ENCODE assay signal across 8 mouse cellular contexts in the genomic region with DNA sequence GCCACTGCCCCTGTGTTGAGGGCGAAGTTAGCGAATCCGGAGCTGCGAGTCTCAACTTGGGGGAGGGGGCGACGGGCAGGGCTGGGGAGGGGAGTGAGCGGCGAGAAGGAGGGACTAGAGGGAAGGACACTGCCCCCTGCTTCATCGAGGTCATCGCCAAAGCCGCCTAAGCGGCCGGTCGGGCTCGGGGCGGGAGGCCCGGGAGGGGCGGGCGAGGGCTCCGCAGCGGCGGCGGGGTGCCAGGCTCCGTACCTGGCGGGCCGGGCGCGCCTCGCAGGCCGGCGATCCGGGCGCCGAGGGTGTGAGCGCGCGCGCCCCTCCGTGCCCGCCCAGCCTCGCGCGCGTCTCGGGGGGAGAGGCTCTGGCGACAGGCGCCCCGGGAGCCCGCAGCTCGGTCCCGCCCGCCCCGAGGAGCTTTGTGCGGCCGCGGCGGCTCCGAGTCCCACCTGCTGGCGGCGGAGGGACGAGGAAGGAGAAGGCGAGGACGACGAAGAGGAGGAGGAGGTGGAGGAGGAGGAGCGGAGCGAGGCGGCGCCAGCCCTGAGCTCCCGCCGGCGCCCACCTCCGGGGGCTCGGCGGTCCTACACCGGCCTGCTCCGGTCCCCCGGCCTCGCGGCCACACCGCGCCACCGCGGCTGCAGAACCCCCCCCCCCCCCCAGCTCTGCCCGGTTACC. TPM values are rescaled to one million over a fixed set of nuclear protein-coding genes. Genes with fewer than 3 reads are reported as not detected.
DNase-seq lines count a peak whose midpoint lies in the region; ATAC-seq and TF ChIP-seq lines count a peak whose summit lies in the region.

Grip1 (plus strand) TSS at position 400 of the 675 bp plus-strand sequence.

- H3K9me3 ChIP-seq in heart, embryonic 11.5 days (replicated peaks; ENCODE audit: control insufficient read depth, low read length), result no peaks in the 10 kb centered on the region
- H3K9me3 ChIP-seq in forebrain, embryonic 14.5 days (replicated peaks; ENCODE audit: control insufficient read depth, low read length), result no peaks in the 10 kb centered on the region
- no peaks in the 10 kb centered on the region for H3K9me3 ChIP-seq in intestine, postnatal 0 days (ENCODE audit: control insufficient read depth)
- no peaks in the 10 kb centered on the region for H3K9me3 ChIP-seq in limb, embryonic 11.5 days (ENCODE audit: control insufficient read depth, low read length)
- H3K9me3 ChIP-seq in midbrain, embryonic 14.5 days (ENCODE audit: control insufficient read depth, low read length), result no peaks in the 10 kb centered on the region

- 1% methylated on average over 71 of the region's 84 CpGs for WGBS in heart, embryonic 11.5 days (ENCODE audit: insufficient replicate concordance)
- WGBS in forebrain, embryonic 14.5 days, result under 1% methylated on average over 31 of the region's 84 CpGs
- WGBS in intestine, postnatal 0 days, result under 1% methylated on average over 66 of the region's 84 CpGs
- WGBS in limb, embryonic 11.5 days, result under 1% methylated on average over 38 of the region's 84 CpGs
- under 1% methylated on average over 75 of the region's 84 CpGs for WGBS in midbrain, embryonic 14.5 days

- 0 out of 2 replicates have a peak, but pooled peaks cover 5% of the 10 kb centered on the region for H3K27me3 ChIP-seq in heart, embryonic 11.5 days (ENCODE audit: control insufficient read depth, insufficient read depth, low read length)
- H3K27me3 ChIP-seq in forebrain, embryonic 14.5 days (replicated peaks; ENCODE audit: control insufficient read depth, insufficient read depth, low read length), result no peaks in the 10 kb centered on the region
- H3K27me3 ChIP-seq in intestine, postnatal 0 days (replicated peaks; ENCODE audit: control insufficient read depth, insufficient read depth, low read length), result peaks cover 10% of the 10 kb centered on the region; the same call in 1 of the 2 replicates
- H3K27me3 ChIP-seq in limb, embryonic 11.5 days (ENCODE audit: control insufficient read depth, insufficient read depth, low read length), result no peaks in the 10 kb centered on the region
- no peaks in the 10 kb centered on the region for H3K27me3 ChIP-seq in midbrain, embryonic 14.5 days (ENCODE audit: control insufficient read depth, insufficient read depth, low read length)

- H3K27ac ChIP-seq in heart, embryonic 11.5 days (ENCODE audit: low read depth, low read length), result peak within 1 kb of the TSS; percentile 70
- H3K27ac ChIP-seq in brown adipose tissue, adult 24 weeks (replicated peaks; ENCODE audit: low read depth, low read length), result no peak within 1 kb of the TSS
- peak within 1 kb of the TSS; percentile 84 for H3K27ac ChIP-seq in forebrain, embryonic 14.5 days (ENCODE audit: low read depth, low read length)
- no peak within 1 kb of the TSS for H3K27ac ChIP-seq in intestine, postnatal 0 days (ENCODE audit: low read depth, low read length)
- H3K27ac ChIP-seq in limb, embryonic 11.5 days (replicated peaks; ENCODE audit: low read depth, low read length), result peak within 1 kb of the TSS; percentile 64
- peak within 1 kb of the TSS; percentile 88 for H3K27ac ChIP-seq in midbrain, embryonic 14.5 days (replicated peaks; ENCODE audit: low read depth, low read length)

- H3K9ac ChIP-seq in heart, embryonic 11.5 days (ENCODE audit: low read depth, low read length), result peak within 1 kb of the TSS; percentile 85
- H3K9ac ChIP-seq in forebrain, embryonic 14.5 days (ENCODE audit: low read length), result peak within 1 kb of the TSS; percentile 81
- H3K9ac ChIP-seq in intestine, postnatal 0 days (ENCODE audit: low read depth, low read length), result peak within 1 kb of the TSS; percentile 51
- H3K9ac ChIP-seq in limb, embryonic 11.5 days (ENCODE audit: low read length), result peak within 1 kb of the TSS; percentile 63
- peak within 1 kb of the TSS; percentile 84 for H3K9ac ChIP-seq in midbrain, embryonic 14.5 days (replicated peaks; ENCODE audit: low read length)

- peak; percentile 29 for TF ChIP-seq CTCF in intestine, postnatal 0 days (IDR thresholded peaks at IDR 0.05; ENCODE audit: low read depth)

- peak within 1 kb of the TSS; percentile 94 for H3K4me2 ChIP-seq in heart, embryonic 11.5 days
- peak within 1 kb of the TSS; percentile 97 for H3K4me2 ChIP-seq in forebrain, embryonic 14.5 days (ENCODE audit: low read length)
- H3K4me2 ChIP-seq in intestine, postnatal 0 days (replicated peaks; ENCODE audit: low read depth), result peak within 1 kb of the TSS; percentile 100
- H3K4me2 ChIP-seq in limb, embryonic 11.5 days (ENCODE audit: low read depth, severe bottlenecking), result peak within 1 kb of the TSS; percentile 95
- H3K4me2 ChIP-seq in midbrain, embryonic 14.5 days (ENCODE audit: low read length), result peak within 1 kb of the TSS; percentile 94

- H3K4me1 ChIP-seq in heart, embryonic 11.5 days (ENCODE audit: control insufficient read depth, insufficient read depth, low read length), result peaks cover 3% of the 10 kb centered on the region; the same call in 1 of the 2 replicates
- H3K4me1 ChIP-seq in brown adipose tissue, adult 24 weeks (ENCODE audit: control insufficient read depth, insufficient read depth, insufficient read length, low read length), result peaks cover 2% of the 10 kb centered on the region; the same call in 1 of the 2 replicates
- peaks cover 11% of the 10 kb centered on the region for H3K4me1 ChIP-seq in forebrain, embryonic 14.5 days (ENCODE audit: control insufficient read depth, insufficient read depth, low read length)
- H3K4me1 ChIP-seq in intestine, postnatal 0 days (replicated peaks; ENCODE audit: control insufficient read depth, insufficient read depth, low read length), result peaks cover 5% of the 10 kb centered on the region; the same call in 1 of the 2 replicates
- peaks cover 8% of the 10 kb centered on the region for H3K4me1 ChIP-seq in limb, embryonic 11.5 days (ENCODE audit: control insufficient read depth, insufficient read depth, low read length)
- H3K4me1 ChIP-seq in midbrain, embryonic 14.5 days (ENCODE audit: control insufficient read depth, insufficient read depth, low read length), result peaks cover 18% of the 10 kb centered on the region

- H3K4me3 ChIP-seq in heart, embryonic 11.5 days (ENCODE audit: low read depth, low read length), result peak within 1 kb of the TSS; percentile 73
- peak within 1 kb of the TSS; percentile 50 for H3K4me3 ChIP-seq in brown adipose tissue, adult 24 weeks (ENCODE audit: insufficient read depth, low read depth, low read length)
- peak within 1 kb of the TSS; percentile 72 for H3K4me3 ChIP-seq in forebrain, embryonic 14.5 days (ENCODE audit: low read depth, low read length)
- peak within 1 kb of the TSS; percentile 62 for H3K4me3 ChIP-seq in intestine, postnatal 0 days (ENCODE audit: low read depth, low read length)
- peak within 1 kb of the TSS; percentile 71 for H3K4me3 ChIP-seq in limb, embryonic 11.5 days (ENCODE audit: low read depth, low read length)
- H3K4me3 ChIP-seq in midbrain, embryonic 14.5 days (replicated peaks; ENCODE audit: low read depth, low read length), result peak within 1 kb of the TSS; percentile 71

- peak; percentile 79 for ATAC-seq in heart, embryonic 11.5 days (replicated peaks; ENCODE audit: insufficient number of reproducible peaks, low FRiP score, low TSS enrichment)
- ATAC-seq in forebrain, embryonic 14.5 days, result peak; percentile 91
- peak; percentile 70 for ATAC-seq in intestine, postnatal 0 days
- ATAC-seq in limb, embryonic 11.5 days (ENCODE audit: insufficient number of reproducible peaks, low FRiP score, low TSS enrichment, low read depth), result peak; percentile 82
- ATAC-seq in midbrain, embryonic 14.5 days (ENCODE audit: low FRiP score, low TSS enrichment), result peak; percentile 90

- H3K36me3 ChIP-seq in heart, embryonic 11.5 days (ENCODE audit: control insufficient read depth, insufficient read depth, low read length), result no peaks in the 10 kb centered on the region
- no peaks in the 10 kb centered on the region for H3K36me3 ChIP-seq in forebrain, embryonic 14.5 days (ENCODE audit: control insufficient read depth, insufficient read depth, low read length)
- H3K36me3 ChIP-seq in intestine, postnatal 0 days (ENCODE audit: control insufficient read depth, insufficient read depth), result no peaks in the 10 kb centered on the region
- no peaks in the 10 kb centered on the region for H3K36me3 ChIP-seq in limb, embryonic 11.5 days (ENCODE audit: control insufficient read depth, insufficient read depth, low read length)
- no peaks in the 10 kb centered on the region for H3K36me3 ChIP-seq in midbrain, embryonic 14.5 days (ENCODE audit: control insufficient read depth, insufficient read depth, low read length)

- DNase-seq in heart, adult 9 months (ENCODE audit: low spot score in 2 of 2), result no peak
- peak; percentile 78 for DNase-seq in forebrain, embryonic 14.5 days (ENCODE audit: low spot score)
- peak; percentile 75 for DNase-seq in limb, embryonic 11.5 days (ENCODE audit: low spot score)
- peak; percentile 83 for DNase-seq in midbrain, embryonic 14.5 days
- peak; percentile 46 for DNase-seq in thymus, postnatal 4 days

RNA-seq across cellular contexts. Expression of gene Grip1, which starts in this region (rescaled TPM):
- 4.4 and 4.9 TPM in 2 replicates for polyA plus RNA-seq in heart, embryonic 11.5 days (2014; fragmentation: Nextera tagmentation; extraction: Ambion mirVana)
- 0.33 TPM in 1 of 2 replicates, not detected in the other for polyA plus RNA-seq in brown adipose tissue, adult 24 weeks (2012; ENCODE audit: insufficient read depth, insufficient read length, missing spikeins)
- 15.0 and 15.6 TPM in 2 replicates for polyA plus RNA-seq in forebrain, embryonic 14.5 days (2014; fragmentation: Nextera tagmentation; extraction: Ambion mirVana)
- 0.48 and 0.69 TPM in 2 replicates for polyA plus RNA-seq in intestine, postnatal 0 days (2015; fragmentation: Nextera tagmentation; extraction: Ambion mirVana)
- polyA plus RNA-seq in limb, embryonic 11.5 days (2014; fragmentation: Nextera tagmentation; extraction: Ambion mirVana), result 3.7 TPM in 2 replicates
- polyA plus RNA-seq in midbrain, embryonic 14.5 days (2014; fragmentation: Nextera tagmentation; extraction: Ambion mirVana), result 16.8 and 17.8 TPM in 2 replicates

Comparison
In these comparisons a context has a peak if more than half of its experiments do, and no peak if none do; other contexts are left out.
1. Peak in ATAC-seq, H3K4me3 ChIP-seq, H3K9ac ChIP-seq and H3K4me2 ChIP-seq in intestine, postnatal 0 days; RNA of the gene not detected or under 1 TPM.
2. H3K27ac ChIP-seq: peak in heart, embryonic 11.5 days (single experiment), forebrain, embryonic 14.5 days (single experiment), limb, embryonic 11.5 days (single experiment) and midbrain, embryonic 14.5 days (single experiment); none in brown adipose tissue, adult 24 weeks (single experiment) and intestine, postnatal 0 days (single experiment).
3. DNase-seq: peak in forebrain, embryonic 14.5 days (single experiment), limb, embryonic 11.5 days (single experiment), midbrain, embryonic 14.5 days (single experiment) and thymus, postnatal 4 days (single experiment); none in heart, adult 9 months (0 of 2).
4. Peak in every context shown above with its lines, with median percentiles within 50 percentile points of each other: ATAC-seq, H3K4me2 ChIP-seq, H3K4me3 ChIP-seq and H3K9ac ChIP-seq.